Mouse (Mus musculus): ENCODE results near the gene Ugp2. TPM values are rescaled to one million over a fixed set of nuclear protein-coding genes. Genes with fewer than 3 reads are reported as not detected.
"Not testable (repeated sequence)": the region's sequence is repeated elsewhere in the genome, so short reads cannot be mapped to it uniquely, and the experiment has no call there.

Ugp2 gene
- polyA plus RNA-seq, 1 experiment from 2014 or later = 82.2 TPM

GRCm38 (mm10) chr11:21295486-21295885, 75.5 kb downstream of the Ugp2 start:
- 87% methylated on average over 5 of the region's 5 CpGs for WGBS
- ATAC-seq (ENCODE audit: insufficient number of reproducible peaks, insufficient read depth, low FRiP score, low read depth) = no peak
- Histone ChIP-seq H3K36me3 (ENCODE audit: control insufficient read depth, insufficient read depth, low read length) (peaks cover 10% of the 10 kb centered on the region; the same call in 1 of the 2 replicates), H3K4me1 (ENCODE audit: control insufficient read depth, insufficient read depth, low read length) (no peaks in the 10 kb centered on the region), H3K4me2 (replicated peaks; ENCODE audit: low read depth, low read length) (no peak overlapping the region), H3K4me3 (ENCODE audit: low read depth, low read length) (no peak overlapping the region), H3K27me3 (ENCODE audit: control insufficient read depth, insufficient read depth, low read length) (no peaks in the 10 kb centered on the region), H3K27ac (ENCODE audit: low read length) (no peak overlapping the region), H3K9ac (replicated peaks; ENCODE audit: low read depth, low read length) (no peak overlapping the region), H3K9me3 (ENCODE audit: control insufficient read depth, low read depth, low read length) (no peaks in the 10 kb centered on the region)

GRCm38 (mm10) chr11:21288153-21288552, 82.8 kb downstream of the Ugp2 start:
- not testable (repeated sequence) for ATAC-seq (ENCODE audit: insufficient number of reproducible peaks, insufficient read depth, low FRiP score, low read depth); H3K4me3 ChIP-seq (ENCODE audit: low read depth, low read length); H3K9ac ChIP-seq (replicated peaks; ENCODE audit: low read depth, low read length); H3K4me1 ChIP-seq (ENCODE audit: control insufficient read depth, insufficient read depth, low read length); H3K9me3 ChIP-seq (ENCODE audit: control insufficient read depth, low read depth, low read length); H3K4me2 ChIP-seq (replicated peaks; ENCODE audit: low read depth, low read length); H3K36me3 ChIP-seq (ENCODE audit: control insufficient read depth, insufficient read depth, low read length); H3K27ac ChIP-seq (ENCODE audit: low read length); H3K27me3 ChIP-seq (ENCODE audit: control insufficient read depth, insufficient read depth, low read length)
- WGBS = 98% methylated on average over 2 of the region's 2 CpGs

GRCm38 (mm10) chr11:21286391-21286790, 84.6 kb downstream of the Ugp2 start:
- 69% methylated on average over 3 of the region's 3 CpGs for WGBS
- ATAC-seq (ENCODE audit: insufficient number of reproducible peaks, insufficient read depth, low FRiP score, low read depth) = no peak
- H3K27ac ChIP-seq (ENCODE audit: low read length) = no peak overlapping the region

GRCm38 (mm10) chr11:21276151-21276550, 94.8 kb downstream of the Ugp2 start:
- no peak overlapping the region for H3K4me2 ChIP-seq (replicated peaks; ENCODE audit: low read depth, low read length)
- no peaks in the 10 kb centered on the region for H3K27me3 ChIP-seq (ENCODE audit: control insufficient read depth, insufficient read depth, low read length)
- H3K27ac ChIP-seq (ENCODE audit: low read length) = no peak overlapping the region
- H3K9ac ChIP-seq (replicated peaks; ENCODE audit: low read depth, low read length) = no peak overlapping the region
- H3K9me3 ChIP-seq (ENCODE audit: control insufficient read depth, low read depth, low read length) = no peaks in the 10 kb centered on the region
- WGBS = 80% methylated on average over 2 of the region's 2 CpGs
- H3K4me1 ChIP-seq (ENCODE audit: control insufficient read depth, insufficient read depth, low read length) = no peaks in the 10 kb centered on the region
- no peak for ATAC-seq (ENCODE audit: insufficient number of reproducible peaks, insufficient read depth, low FRiP score, low read depth)
- H3K4me3 ChIP-seq (ENCODE audit: low read depth, low read length) = no peak overlapping the region
- peaks cover 13% of the 10 kb centered on the region; the same call in 1 of the 2 replicates for H3K36me3 ChIP-seq (ENCODE audit: control insufficient read depth, insufficient read depth, low read length)

More at GRCm38 (mm10) chr11:21286391-21286790, 84.6 kb downstream of the Ugp2 start:
- no peaks in the 10 kb centered on the region for H3K9me3 ChIP-seq (ENCODE audit: control insufficient read depth, low read depth, low read length)
- no peaks in the 10 kb centered on the region for H3K27me3 ChIP-seq (ENCODE audit: control insufficient read depth, insufficient read depth, low read length)
- H3K36me3 ChIP-seq (ENCODE audit: control insufficient read depth, insufficient read depth, low read length) = no peaks in the 10 kb centered on the region
- H3K4me3 ChIP-seq (ENCODE audit: low read depth, low read length) = no peak overlapping the region
- no peak overlapping the region for H3K9ac ChIP-seq (replicated peaks; ENCODE audit: low read depth, low read length)
- no peak overlapping the region for H3K4me2 ChIP-seq (replicated peaks; ENCODE audit: low read depth, low read length)
- H3K4me1 ChIP-seq (ENCODE audit: control insufficient read depth, insufficient read depth, low read length) = no peaks in the 10 kb centered on the region

MicroRNA genes within 50 kb of the gene (microRNA counts, 519-probe panel; counts per million panel counts)
- microRNA mmu-miR-1933-3p (not detected), microRNA mmu-miR-1933-5p (not detected)

Small RNA genes within 50 kb of the gene (microRNA-seq; reads per million reads assigned to microRNA genes)
- gene Mir1933 = 0.78 reads per million

Other genes starting within 250 kb of the Ugp2 start
- gene Vps54, start 131.9 kb downstream of the Ugp2 start, polyA plus RNA-seq (2014; fragmentation: Nextera tagmentation; extraction: Ambion mirVana) = 17.0 and 17.1 TPM in 2 replicates
- 10.7 and 11.0 TPM in 2 replicates for gene Wdpcp, start 201.0 kb upstream of the Ugp2 start, polyA plus RNA-seq (2014; fragmentation: Nextera tagmentation; extraction: Ambion mirVana)
- 411 and 439 TPM in 2 replicates for gene Mdh1, start 201.2 kb upstream of the Ugp2 start, polyA plus RNA-seq (2014; fragmentation: Nextera tagmentation; extraction: Ambion mirVana)